Mouse (Mus musculus) 416B (cell line): ENCODE results near the gene Gm10721.
"Not testable (repeated sequence)": the region's sequence is repeated elsewhere in the genome, so short reads cannot be mapped to it uniquely, and the experiment has no call there.

ENCODE experiments used
- DNase-seq: peaks from one replicate; pipeline ENCODE4 v3.0.0; 2011; ENCODE audit warnings: low read depth

The Gm10721 gene

DNA sequence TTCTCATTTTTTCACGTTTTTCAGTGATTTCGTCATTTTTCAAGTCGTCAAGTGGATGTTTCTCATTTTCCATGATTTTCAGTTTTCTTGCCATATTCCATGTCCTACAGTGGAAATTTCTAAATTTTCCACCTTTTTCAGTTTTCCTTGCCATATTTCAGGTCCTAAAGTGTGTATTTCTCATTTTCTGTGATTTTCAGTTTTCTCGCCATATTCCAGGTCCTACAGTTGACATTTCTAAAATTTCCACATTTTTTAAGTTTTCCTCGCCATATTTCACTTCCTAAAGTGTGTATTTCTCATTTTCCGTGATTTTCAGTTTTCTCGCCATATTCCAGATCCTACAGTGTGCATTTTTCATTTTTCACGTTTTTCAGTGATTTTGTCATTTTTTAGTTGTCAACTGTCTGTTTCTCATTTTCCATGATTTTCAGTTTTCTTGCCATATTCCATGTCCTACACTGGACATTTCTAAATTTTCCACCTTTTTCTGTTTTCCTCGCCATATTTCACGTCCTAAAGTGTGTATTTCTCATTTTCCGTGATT, at the start of gene Gm10721:
Gm10721 (plus strand) TSS at position 408 of the 547 bp plus-strand sequence.
- DNase-seq: not testable (repeated sequence)

DNA sequence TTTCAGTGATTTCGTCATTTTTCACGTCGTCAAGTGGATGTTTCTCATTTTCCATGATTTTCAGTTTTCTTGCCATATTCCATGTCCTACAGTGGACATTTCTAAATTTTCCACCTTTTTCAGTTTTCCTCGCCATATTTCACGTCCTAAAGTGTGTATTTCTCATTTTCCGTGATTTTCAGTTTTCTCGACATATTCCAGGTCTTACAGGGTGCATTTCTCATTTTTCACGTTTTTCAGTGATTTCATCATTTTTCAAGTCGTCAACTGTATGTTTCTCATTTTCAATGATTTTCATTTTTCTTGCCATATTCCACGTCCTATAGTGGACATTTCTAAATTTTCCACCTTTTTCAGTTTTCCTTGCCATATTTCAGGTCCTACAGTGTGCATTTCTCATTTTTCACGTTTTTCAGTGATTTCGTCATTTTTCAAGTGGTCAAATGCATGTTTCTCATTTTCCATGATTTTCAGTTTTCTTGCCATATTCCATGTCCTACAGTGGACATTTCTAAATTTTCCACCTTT, 12.4 kb upstream of the Gm10721 start, which contains the start of gene Gm10722:
Gm10722 (plus strand) TSS at position 478 of the 528 bp plus-strand sequence.
- peak; percentile 52 for DNase-seq

- not testable (repeated sequence) for DNase-seq
Observed at GRCm38 (mm10) chr9:3001006-3001405, 11.9 kb upstream of the Gm10721 start.

GRCm38 (mm10) chr9:3001948-3002659, 10.8 kb upstream of the Gm10721 start:
- DNase-seq: peak; percentile 33

DNA sequence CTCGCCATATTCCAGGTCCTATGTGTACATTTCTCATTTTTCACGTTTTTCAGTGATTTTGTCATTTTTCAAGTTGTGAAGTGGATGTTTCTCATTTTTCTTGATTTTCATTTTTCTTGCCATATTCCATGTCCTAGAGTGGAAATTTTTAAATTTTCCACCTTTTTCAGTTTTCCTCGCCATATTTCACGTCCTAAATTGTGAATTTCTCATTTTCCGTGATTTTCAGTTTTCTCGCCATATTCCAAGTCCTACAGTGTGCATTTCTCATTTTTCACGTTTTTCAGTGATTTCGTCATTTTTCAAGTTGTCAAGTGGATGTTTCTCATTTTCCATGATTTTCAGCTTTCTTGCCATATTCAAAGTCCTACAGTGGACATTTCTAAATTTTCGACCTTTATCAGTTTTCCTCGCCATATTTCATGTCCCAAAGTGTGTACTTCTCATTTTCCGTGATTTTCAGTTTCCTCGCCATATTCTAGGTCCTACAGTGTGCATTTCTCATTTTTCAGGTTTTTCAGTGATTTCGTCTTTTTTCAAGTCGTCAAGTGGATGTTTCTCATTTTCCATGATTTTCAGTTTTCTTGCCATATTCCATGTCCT, 10.0 kb upstream of the Gm10721 start, which contains the start of gene Gm11168:
Gm11168 (plus strand) TSS at position 553 of the 603 bp plus-strand sequence.
- not testable (repeated sequence) for DNase-seq

GRCm38 (mm10) chr9:3006179-3006578, 6.8 kb upstream of the Gm10721 start:
- DNase-seq: not testable (repeated sequence)

GRCm38 (mm10) chr9:3006636-3007035, 6.3 kb upstream of the Gm10721 start:
- DNase-seq: not testable (repeated sequence)

- DNase-seq: peak; percentile 45
Observed at GRCm38 (mm10) chr9:3007272-3007671, 5.7 kb upstream of the Gm10721 start.

DNA sequence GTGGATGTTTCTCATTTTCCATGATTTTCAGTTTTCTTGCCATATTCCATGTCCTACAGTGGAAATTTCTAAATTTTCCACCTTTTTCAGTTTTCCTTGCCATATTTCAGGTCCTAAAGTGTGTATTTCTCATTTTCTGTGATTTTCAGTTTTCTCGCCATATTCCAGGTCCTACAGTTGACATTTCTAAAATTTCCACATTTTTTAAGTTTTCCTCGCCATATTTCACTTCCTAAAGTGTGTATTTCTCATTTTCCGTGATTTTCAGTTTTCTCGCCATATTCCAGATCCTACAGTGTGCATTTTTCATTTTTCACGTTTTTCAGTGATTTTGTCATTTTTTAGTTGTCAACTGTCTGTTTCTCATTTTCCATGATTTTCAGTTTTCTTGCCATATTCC, 3.6 kb upstream of the Gm10721 start:
- not testable (repeated sequence) for DNase-seq

DNA sequence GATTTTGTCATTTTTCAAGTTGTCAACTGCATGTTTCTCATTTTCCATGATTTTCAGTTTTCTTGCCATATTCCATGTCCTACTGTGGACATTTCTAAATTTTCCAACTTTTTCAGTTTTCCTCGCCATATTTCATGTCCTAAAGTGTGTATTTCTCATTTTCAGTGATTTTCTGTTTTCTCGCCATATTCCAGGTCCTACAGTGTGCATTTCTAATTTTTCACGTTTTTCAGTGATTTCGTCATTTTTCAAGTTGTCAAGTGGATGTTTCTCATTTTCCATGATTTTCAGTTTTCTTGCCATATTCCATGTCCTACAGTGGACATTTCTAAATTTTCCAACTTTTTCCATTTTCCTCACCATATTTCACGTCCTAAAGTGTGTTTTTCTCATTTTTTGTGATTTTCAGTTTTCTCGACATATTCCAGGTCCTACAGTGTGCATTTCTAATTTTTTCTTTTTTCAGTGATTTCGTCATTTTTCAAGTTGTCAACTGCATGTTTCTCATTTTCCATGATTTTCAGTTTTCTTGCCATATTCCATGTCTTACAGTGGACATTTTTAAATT, 802 bp upstream of the Gm10721 start:
- DNase-seq: not testable (repeated sequence)

- DNase-seq: not testable (repeated sequence)
Observed at GRCm38 (mm10) chr9:3015354-3015753, 2.4 kb downstream of the Gm10721 start, which contains the start of gene Gm10720. TSS of gene Gm10720 (plus strand) at chr9:3015654.

GRCm38 (mm10) chr9:3015896-3016295, 3.0 kb downstream of the Gm10721 start:
- DNase-seq: not testable (repeated sequence)

DNA sequence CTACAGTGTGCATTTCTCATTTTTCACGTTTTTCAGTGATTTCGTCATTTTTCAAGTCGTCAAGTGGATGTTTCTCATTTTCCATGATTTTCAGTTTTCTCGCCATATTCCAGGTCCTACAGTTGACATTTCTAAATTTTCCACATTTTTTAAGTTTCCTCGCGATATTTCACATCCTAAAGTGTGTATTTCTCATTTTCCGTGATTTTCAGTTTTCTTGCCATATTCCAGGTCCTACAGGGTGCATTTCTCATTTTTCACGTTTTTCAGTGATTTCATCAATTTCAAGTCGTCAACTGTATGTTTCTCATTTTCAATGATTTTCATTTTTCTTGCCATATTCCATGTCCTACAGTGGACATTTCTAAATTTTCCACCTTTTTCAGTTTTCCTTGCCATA, 4.2 kb downstream of the Gm10721 start, which contains the start of gene Gm10719:
Gm10719 (plus strand) TSS at position 301 of the 400 bp plus-strand sequence.
- not testable (repeated sequence) for DNase-seq

DNA sequence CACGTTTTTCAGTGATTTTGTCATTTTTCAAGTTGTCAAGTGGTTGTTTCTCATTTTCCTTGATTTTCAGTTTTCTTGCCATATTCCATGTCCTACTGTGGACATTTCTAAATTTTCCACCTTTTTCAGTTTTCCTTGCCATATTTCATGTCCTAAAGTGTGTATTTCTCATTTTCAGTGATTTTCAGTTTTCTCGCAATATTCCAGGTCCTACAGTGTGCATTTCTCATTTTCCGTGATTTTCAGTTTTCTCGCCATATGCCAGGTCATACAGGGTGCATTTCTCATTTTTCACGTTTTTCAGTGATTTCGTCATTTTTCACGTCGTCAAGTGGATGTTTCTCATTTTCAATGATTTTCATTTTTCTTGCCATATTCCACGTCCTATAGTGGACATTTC, 6.0 kb downstream of the Gm10721 start:
- DNase-seq: not testable (repeated sequence)

DNA sequence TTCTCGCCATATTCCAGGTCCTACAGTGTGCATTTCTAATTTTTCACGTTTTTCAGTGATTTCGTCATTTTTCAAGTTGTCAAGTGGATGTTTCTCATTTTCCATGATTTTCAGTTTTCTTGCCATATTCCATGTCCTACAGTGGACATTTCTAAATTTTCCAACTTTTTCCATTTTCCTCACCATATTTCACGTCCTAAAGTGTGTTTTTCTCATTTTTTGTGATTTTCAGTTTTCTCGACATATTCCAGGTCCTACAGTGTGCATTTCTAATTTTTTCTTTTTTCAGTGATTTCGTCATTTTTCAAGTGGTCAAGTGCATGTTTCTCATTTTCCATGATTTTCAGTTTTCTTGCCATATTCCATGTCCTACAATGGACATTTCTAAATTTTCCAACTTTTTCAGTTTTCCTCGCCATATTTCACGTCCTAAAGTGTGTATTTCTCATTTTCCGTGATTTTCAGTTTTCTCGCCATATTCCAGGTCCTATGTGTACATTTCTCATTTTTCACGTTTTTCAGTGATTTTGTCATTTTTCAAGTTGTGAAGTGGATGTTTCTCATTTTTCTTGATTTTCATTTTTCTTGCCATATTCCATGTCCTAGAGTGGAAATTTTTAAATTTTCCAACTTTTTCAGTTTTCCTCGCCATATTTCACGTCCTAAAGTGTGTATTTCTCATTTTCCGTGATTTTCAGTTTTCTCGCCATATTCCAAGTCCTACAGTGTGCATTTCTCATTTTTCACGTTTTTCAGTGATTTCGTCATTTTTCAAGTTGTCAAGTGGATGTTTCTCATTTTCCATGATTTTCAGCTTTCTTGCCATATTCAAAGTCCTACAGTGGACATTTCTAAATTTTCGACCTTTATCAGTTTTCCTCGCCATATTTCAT, 7.1 kb downstream of the Gm10721 start:
- DNase-seq: not testable (repeated sequence)

- DNase-seq: peak; percentile 54
Observed at GRCm38 (mm10) chr9:3022316-3023008, 9.5 kb downstream of the Gm10721 start.

DNA sequence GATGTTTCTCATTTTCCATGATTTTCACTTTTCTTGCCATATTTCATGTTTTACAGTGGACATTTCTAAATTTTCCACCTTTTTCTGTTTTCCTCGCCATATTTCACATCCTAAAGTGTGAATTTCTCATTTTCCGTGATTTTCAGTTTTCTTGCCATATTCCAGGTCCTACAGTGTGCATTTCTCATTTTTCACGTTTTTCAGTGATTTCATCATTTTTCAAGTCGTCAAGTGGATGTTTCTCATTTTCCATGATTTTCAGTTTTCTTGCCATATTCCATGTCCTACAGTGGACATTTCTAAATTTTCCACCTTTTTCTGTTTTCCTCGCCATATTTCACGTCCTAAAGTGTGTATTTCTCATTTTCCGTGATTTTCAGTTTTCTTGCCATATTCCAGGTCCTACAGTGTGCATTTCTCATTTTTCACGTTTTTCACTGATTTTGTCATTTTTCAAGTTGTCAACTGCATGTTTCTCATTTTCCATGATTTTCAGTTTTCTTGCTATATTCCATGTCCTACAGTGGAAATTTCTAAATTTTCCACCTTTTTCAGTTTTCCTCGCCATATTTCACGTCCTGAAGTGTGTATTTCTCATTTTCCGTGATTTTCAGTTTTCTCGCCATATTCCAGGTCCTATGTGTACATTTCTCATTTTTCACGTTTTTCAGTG, 10.5 kb downstream of the Gm10721 start, which contains the start of gene Gm10718:
Gm10718 (plus strand) TSS at position 236 of the 673 bp plus-strand sequence.
- DNase-seq: not testable (repeated sequence)

- DNase-seq: not testable (repeated sequence)
Observed at GRCm38 (mm10) chr9:3023985-3024648, 11.2 kb downstream of the Gm10721 start.

GRCm38 (mm10) chr9:3024912-3025467, 12.1 kb downstream of the Gm10721 start, which contains the start of gene Gm10717:
TSS of gene Gm10717 (plus strand) at chr9:3025417.
- not testable (repeated sequence) for DNase-seq
